Mouse (Mus musculus): ENCODE data around the gene Cd68. TPM values are rescaled to one million over a fixed set of nuclear protein-coding genes. Genes with fewer than 3 reads are reported as not detected.

Gene Cd68
- polyA plus RNA-seq, 1 experiment from 2014 or later, result 20.9 TPM

GRCm38 (mm10) chr11:69663795-69664194, 2.2 kb downstream of the Cd68 start:
- Histone ChIP-seq H3K4me1 (replicated peaks; ENCODE audit: control insufficient read depth, insufficient read depth, low read length) (0 out of 2 replicates have a peak, but pooled peaks cover 8% of the 10 kb centered on the region), H3K9ac (ENCODE audit: low read depth, low read length) (no peak overlapping the region), H3K27me3 (replicated peaks; ENCODE audit: control insufficient read depth, insufficient read depth, low read length) (no peaks in the 10 kb centered on the region), H3K4me3 (ENCODE audit: low read depth, low read length) (no peak overlapping the region), H3K36me3 (ENCODE audit: control insufficient read depth, insufficient read depth) (peaks cover 52% of the 10 kb centered on the region), H3K4me2 (replicated peaks; ENCODE audit: low read depth) (no peak overlapping the region), H3K27ac (ENCODE audit: low read depth, low read length) (0 out of 2 replicates have a peak overlapping the region, but pooled peaks have one; percentile 15), H3K9me3 (ENCODE audit: control insufficient read depth) (no peaks in the 10 kb centered on the region)
- WGBS, result 80% methylated on average over 6 of the region's 6 CpGs
- ATAC-seq, result no peak
- TF ChIP-seq CTCF (IDR thresholded peaks at IDR 0.05; ENCODE audit: low read depth), result no peak

DNA sequence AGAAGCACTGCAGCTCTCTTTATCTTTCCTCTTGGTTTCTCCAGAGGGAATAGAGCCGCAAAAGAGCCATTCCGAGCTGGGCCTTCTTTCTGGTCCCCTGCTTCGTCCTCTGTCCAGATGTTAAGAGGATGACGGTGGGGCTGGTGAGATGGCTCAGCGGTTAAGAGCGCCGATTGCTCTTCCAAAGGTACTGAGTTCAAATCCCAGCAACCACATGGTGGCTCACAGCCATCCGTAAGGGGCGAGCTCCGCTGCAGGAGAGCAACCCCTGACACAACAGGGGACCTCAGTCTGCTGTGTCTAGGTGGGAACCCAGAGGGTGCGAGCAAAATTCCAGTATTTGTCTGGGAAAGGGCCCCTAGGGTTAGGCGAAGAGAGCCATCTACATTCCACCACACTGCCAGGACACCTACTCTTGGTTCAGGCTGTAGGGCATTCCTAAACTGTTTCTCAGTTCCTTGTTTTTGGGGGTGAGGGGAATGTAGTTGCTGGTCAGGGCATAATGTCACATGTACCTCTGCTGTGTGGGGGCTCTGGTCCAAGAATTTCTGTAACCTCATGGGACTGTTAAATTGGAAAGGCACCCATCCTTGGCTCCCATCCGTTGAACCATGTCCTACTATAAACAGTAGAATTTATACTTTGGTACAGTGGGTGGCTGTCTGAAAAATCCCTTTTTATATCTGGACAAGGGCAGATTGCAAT, 2.8 kb downstream of the Cd68 start:
- H3K9me3 ChIP-seq (ENCODE audit: control insufficient read depth), result no peaks in the 10 kb centered on the region
- TF ChIP-seq CTCF (IDR thresholded peaks at IDR 0.05; ENCODE audit: low read depth), result no peak
- H3K9ac ChIP-seq (ENCODE audit: low read depth, low read length), result peak overlapping the region; percentile 63
- H3K4me1 ChIP-seq (replicated peaks; ENCODE audit: control insufficient read depth, insufficient read depth, low read length), result 0 out of 2 replicates have a peak, but pooled peaks cover 8% of the 10 kb centered on the region
- H3K4me2 ChIP-seq (replicated peaks; ENCODE audit: low read depth), result peak overlapping the region; percentile 64
- peaks cover 52% of the 10 kb centered on the region for H3K36me3 ChIP-seq (ENCODE audit: control insufficient read depth, insufficient read depth)
- no peaks in the 10 kb centered on the region for H3K27me3 ChIP-seq (replicated peaks; ENCODE audit: control insufficient read depth, insufficient read depth, low read length)
- no peak for ATAC-seq
- 63% methylated on average over 13 of the region's 13 CpGs for WGBS
- H3K4me3 ChIP-seq (ENCODE audit: low read depth, low read length), result peak overlapping the region; percentile 50
- peak overlapping the region; percentile 93 for H3K27ac ChIP-seq (ENCODE audit: low read depth, low read length)

DNA sequence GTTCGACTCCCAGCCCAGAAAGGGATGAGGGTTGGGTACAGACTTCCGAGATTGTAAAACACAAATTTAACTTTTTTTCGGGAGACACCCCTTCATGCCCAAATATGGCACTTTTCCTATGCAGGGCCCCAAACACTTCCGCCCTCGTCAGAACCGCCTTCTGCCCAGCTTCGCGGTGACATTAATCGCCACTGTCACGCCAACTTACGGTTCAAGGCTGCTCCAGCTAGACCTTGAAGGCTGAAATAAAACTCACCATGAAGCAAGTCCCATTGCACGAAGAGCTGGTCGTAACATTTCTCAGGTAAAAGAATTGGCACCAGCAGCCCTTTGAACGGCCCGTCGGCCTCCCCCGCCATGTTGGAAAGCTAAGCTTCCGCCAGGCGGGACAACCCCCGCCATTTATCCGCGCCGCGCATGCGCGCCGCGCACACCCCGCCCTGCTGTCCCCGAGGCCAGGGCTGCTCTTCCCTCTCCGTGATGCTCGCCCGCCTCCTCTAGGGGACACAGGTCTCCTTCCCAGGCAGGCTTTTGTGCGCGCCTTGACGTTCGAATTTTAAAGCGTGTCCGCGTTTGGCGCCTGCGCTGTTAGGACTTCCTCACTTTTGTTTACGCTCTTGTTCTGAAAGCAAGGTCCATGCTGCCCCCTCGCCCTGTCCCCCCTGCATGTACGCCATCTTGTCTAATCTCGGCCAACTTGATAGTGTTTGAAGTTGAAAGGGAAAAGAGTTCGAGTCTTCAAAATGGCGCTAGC, 3.6 kb downstream of the Cd68 start, which contains the start of gene Mpdu1:
Gene Mpdu1, minus strand, starts transcription at position 430 of the 754 bp plus-strand sequence.
- TF ChIP-seq CTCF (IDR thresholded peaks at IDR 0.05; ENCODE audit: low read depth), result peak; percentile 72
- Histone ChIP-seq H3K27ac (ENCODE audit: low read depth, low read length) (peak within 1 kb of the TSS; percentile 93), H3K9me3 (ENCODE audit: control insufficient read depth) (no peaks in the 10 kb centered on the region), H3K9ac (ENCODE audit: low read depth, low read length) (peak within 1 kb of the TSS; percentile 63), H3K4me2 (replicated peaks; ENCODE audit: low read depth) (peak within 1 kb of the TSS; percentile 64), H3K27me3 (replicated peaks; ENCODE audit: control insufficient read depth, insufficient read depth, low read length) (no peaks in the 10 kb centered on the region), H3K4me1 (replicated peaks; ENCODE audit: control insufficient read depth, insufficient read depth, low read length) (0 out of 2 replicates have a peak, but pooled peaks cover 8% of the 10 kb centered on the region), H3K4me3 (ENCODE audit: low read depth, low read length) (peak within 1 kb of the TSS; percentile 50), H3K36me3 (ENCODE audit: control insufficient read depth, insufficient read depth) (peaks cover 52% of the 10 kb centered on the region)
- under 1% methylated on average over 48 of the region's 48 CpGs for WGBS
- ATAC-seq, result peak; percentile 93

GRCm38 (mm10) chr11:69661221-69661881, 4.6 kb downstream of the Cd68 start:
- 49% methylated on average over 3 of the region's 3 CpGs for WGBS
- Histone ChIP-seq H3K27ac (ENCODE audit: low read depth, low read length) (no peak overlapping the region), H3K4me1 (replicated peaks; ENCODE audit: control insufficient read depth, insufficient read depth, low read length) (0 out of 2 replicates have a peak, but pooled peaks cover 8% of the 10 kb centered on the region), H3K4me3 (ENCODE audit: low read depth, low read length) (peak overlapping the region; percentile 50; the same call in 1 of the 2 replicates), H3K27me3 (replicated peaks; ENCODE audit: control insufficient read depth, insufficient read depth, low read length) (no peaks in the 10 kb centered on the region), H3K4me2 (replicated peaks; ENCODE audit: low read depth) (peak overlapping the region; percentile 64), H3K9ac (ENCODE audit: low read depth, low read length) (no peak overlapping the region), H3K9me3 (ENCODE audit: control insufficient read depth) (no peaks in the 10 kb centered on the region), H3K36me3 (ENCODE audit: control insufficient read depth, insufficient read depth) (peaks cover 55% of the 10 kb centered on the region)
- no peak for TF ChIP-seq CTCF (IDR thresholded peaks at IDR 0.05; ENCODE audit: low read depth)
- ATAC-seq, result no peak

GRCm38 (mm10) chr11:69657462-69657881, 8.5 kb downstream of the Cd68 start:
- no peak for ATAC-seq
- H3K4me3 ChIP-seq (ENCODE audit: low read depth, low read length), result no peak overlapping the region
- H3K27me3 ChIP-seq (replicated peaks; ENCODE audit: control insufficient read depth, insufficient read depth, low read length), result no peaks in the 10 kb centered on the region
- H3K4me1 ChIP-seq (replicated peaks; ENCODE audit: control insufficient read depth, insufficient read depth, low read length), result no peaks in the 10 kb centered on the region
- H3K4me2 ChIP-seq (replicated peaks; ENCODE audit: low read depth), result no peak overlapping the region
- no peak overlapping the region for H3K9ac ChIP-seq (ENCODE audit: low read depth, low read length)
- no peak overlapping the region for H3K27ac ChIP-seq (ENCODE audit: low read depth, low read length)
- peaks cover 45% of the 10 kb centered on the region for H3K36me3 ChIP-seq (ENCODE audit: control insufficient read depth, insufficient read depth)
- no peak for TF ChIP-seq CTCF (IDR thresholded peaks at IDR 0.05; ENCODE audit: low read depth)
- H3K9me3 ChIP-seq (ENCODE audit: control insufficient read depth), result no peaks in the 10 kb centered on the region
- 78% methylated on average over 15 of the region's 15 CpGs for WGBS

Measured in intestine, postnatal 0 days (tissue).